Mouse (Mus musculus) cerebellum, adult 9-11 months (tissue): ENCODE data around the gene Sbds.
A peak's percentile ranks its signal among the peaks of the same experiment; 100 is the strongest.

ENCODE experiments used
- DNase-seq: peaks from one replicate; pipeline ENCODE4 v3.0.0; 2022

Sbds gene

GRCm38 (mm10) chr5:130255017-130255720 lies at the start of gene Sbds, which contains the start of gene Tyw1:
Gene Sbds (minus strand): TSS chr5:130255530.
Gene Tyw1 (plus strand): TSS chr5:130255619.
- DNase-seq, result peak; percentile 98

- no peak for DNase-seq
These were observed 48.3 kb upstream of the Sbds start for GRCm38 (mm10) chr5:130303611-130304010.

DNA sequence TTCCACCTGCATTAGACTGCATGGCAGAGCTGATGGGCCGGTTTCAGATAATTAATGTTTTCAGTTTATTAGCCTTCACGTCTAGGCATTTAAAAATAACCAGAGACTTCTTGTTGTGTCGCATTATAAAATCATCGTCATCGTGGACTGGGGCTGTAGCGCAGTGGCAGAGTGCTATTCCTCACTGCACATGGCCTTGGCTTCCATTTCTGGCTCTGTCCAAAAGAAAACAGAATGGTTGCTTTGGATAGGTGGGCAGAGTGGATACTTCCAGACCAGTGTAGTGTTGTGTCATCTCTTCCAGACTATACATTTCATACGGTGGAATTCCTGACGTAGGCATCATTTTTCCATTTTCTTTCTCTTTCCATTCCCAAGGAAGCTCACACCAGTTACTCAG lies 44.2 kb upstream of the Sbds start:
- DNase-seq, result no peak

- no peak for DNase-seq
These were observed 43.6 kb upstream of the Sbds start for GRCm38 (mm10) chr5:130298831-130299460.

- DNase-seq, result no peak
These were observed 40.7 kb upstream of the Sbds start for GRCm38 (mm10) chr5:130296071-130296470.

- no peak for DNase-seq
These were observed 39.3 kb upstream of the Sbds start for GRCm38 (mm10) chr5:130294598-130294997.

GRCm38 (mm10) chr5:130293941-130294340 lies 38.6 kb upstream of the Sbds start:
- no peak for DNase-seq

DNA sequence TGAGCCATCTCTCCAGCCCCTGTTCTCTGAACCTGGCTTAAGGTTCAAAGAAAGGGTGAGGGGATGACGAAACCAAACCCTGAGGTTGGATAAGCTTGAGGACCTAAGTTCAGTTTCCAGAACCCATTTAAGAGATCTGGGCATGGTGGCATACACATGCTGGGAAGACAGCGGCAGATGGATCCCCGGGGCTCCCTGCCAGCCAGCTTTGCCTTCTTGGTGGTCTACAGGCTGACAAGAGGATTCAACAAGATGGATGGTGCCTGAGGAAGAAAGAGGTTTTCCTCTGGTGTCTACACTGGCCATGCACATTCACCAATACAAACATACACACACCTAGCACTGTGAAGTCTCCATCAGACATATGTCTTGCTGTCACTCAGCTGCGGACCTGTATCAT lies 37.6 kb upstream of the Sbds start:
- no peak for DNase-seq

DNA sequence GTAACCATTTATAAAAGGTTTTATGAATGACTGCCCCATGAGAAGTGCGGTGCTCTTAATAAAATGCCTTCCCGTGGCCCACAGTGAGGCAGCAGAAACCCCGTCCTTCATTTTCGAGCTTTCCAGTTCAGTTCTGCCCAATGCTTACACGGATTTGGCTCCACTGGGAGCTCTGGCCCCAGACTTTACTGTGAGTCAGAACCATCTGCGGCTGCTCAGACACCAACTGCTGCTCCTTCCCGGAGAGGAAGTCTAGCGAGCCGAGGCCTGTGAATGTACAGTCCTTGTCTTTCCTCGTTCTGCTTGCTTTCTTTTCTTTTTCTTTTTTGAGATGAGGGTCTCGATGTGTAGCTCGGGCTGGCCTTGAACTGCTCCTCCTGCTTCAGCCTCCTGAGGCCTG lies 35.4 kb upstream of the Sbds start:
- peak; percentile 61 for DNase-seq

GRCm38 (mm10) chr5:130290242-130290641 lies 34.9 kb upstream of the Sbds start:
- no peak for DNase-seq

- DNase-seq, result no peak
These were observed 32.8 kb upstream of the Sbds start for GRCm38 (mm10) chr5:130288106-130288505.

- no peak for DNase-seq
These were observed 27.9 kb upstream of the Sbds start for GRCm38 (mm10) chr5:130283079-130283732.

- no peak for DNase-seq
These were observed 22.7 kb upstream of the Sbds start for GRCm38 (mm10) chr5:130278011-130278472.

- DNase-seq, result no peak
These were observed 20.2 kb upstream of the Sbds start for GRCm38 (mm10) chr5:130275509-130275908.

DNA sequence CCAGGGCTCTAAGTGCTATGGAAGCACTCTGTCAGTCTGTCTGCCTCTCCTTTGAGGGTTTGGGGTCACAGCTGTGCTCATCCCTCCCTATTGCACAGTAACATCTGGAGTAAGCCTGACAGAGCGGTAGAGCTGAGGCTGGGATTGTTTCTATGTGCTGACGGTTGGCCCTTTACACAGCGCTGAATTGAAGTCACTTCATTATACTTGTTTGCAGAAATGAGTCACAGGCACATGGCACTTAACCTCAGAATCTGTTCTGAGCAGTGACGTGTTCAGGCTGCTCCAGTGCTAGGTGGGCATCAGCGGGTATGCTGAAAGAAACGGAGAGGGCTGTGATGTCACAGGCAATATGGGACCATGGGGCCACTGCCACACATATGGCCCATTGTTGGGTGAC lies 17.7 kb upstream of the Sbds start:
- no peak for DNase-seq

DNA sequence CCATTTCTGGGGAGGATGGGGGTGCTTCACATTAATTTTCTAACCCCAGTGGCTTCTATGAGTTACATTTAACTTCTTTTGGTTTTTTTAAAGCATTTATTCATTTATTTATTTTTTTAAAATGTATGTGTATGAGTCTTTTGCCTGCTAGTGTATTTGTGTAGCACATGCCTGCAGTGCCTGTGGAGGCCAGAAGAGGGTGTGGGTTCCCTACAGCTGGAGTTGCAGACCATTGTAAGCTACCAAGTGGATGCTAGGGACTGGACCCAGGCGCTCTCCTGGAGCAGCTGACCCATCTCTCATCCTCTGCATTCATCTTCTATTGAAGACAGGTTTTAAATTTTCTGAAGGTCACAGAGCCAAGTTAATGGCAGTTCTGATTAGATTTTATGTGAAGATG lies 17.0 kb upstream of the Sbds start:
- no peak for DNase-seq

GRCm38 (mm10) chr5:130268976-130269375 lies 13.6 kb upstream of the Sbds start:
- DNase-seq, result peak; percentile 36

GRCm38 (mm10) chr5:130267316-130267715 lies 12.0 kb upstream of the Sbds start:
- DNase-seq, result no peak

DNA sequence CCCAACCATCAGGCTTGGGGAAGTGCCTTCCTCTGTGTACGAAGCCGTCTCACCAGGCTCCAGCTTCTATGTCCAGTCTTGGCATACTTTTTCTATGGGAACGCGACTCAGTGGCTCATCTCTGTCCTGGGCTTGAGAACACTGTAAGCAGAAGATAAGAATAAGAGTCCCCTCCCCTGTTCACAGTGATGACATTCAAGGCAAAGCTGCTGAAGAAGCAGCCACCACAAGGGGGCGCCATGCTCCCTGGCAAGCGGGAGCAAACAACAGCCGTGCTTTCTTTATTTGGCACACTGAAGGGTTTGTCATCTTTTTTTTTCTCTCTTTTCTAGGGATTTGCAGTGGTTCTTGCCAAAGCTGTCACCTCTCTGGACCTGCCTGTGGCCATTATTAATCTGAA lies 11.3 kb upstream of the Sbds start:
- peak; percentile 44 for DNase-seq

- no peak for DNase-seq
These were observed 9.2 kb upstream of the Sbds start for GRCm38 (mm10) chr5:130264433-130265005.

GRCm38 (mm10) chr5:130263454-130263853 lies 8.1 kb upstream of the Sbds start:
- DNase-seq, result no peak

- DNase-seq, result peak; percentile 50
These were observed 2.0 kb upstream of the Sbds start for GRCm38 (mm10) chr5:130257303-130257702.

DNA sequence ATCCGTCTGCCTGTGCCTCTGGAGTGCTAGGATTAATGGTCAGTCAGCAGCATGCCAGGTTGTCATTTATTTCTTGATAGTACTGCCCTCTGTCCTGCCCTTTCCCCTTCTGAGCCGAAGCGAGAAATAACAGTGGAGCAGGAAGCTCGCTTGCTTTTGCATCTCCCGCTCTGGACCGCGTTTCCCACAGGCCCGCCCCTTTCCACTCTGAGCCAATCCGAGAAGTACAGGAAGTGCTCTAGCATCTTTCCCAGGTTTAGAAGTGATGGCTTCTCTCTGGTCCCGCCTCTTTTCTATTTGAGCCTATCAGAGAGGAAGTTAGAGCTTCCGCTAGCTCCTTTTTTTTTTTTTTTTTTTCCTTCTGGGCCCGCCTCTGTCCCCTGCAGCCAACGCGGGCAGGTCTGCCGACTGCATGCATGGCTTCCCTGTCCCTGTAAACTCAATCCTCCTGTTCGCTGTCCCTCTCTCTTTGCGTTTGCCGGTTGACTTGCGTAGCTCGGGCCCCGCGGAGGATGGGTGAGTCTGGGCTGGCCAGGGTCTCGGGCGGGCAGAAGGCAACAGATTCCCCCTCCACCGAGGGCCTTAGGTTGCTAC lies 1.4 kb upstream of the Sbds start:
- peak; percentile 96 for DNase-seq
